Mouse (Mus musculus): Measurements from ENCODE around the gene Cfdp1. TPM values are rescaled to one million over a fixed set of nuclear protein-coding genes. Genes with fewer than 3 reads are reported as not detected.

Gene Cfdp1
- polyA plus RNA-seq, 1 experiment from 2014 or later = 98.6 TPM

DNA sequence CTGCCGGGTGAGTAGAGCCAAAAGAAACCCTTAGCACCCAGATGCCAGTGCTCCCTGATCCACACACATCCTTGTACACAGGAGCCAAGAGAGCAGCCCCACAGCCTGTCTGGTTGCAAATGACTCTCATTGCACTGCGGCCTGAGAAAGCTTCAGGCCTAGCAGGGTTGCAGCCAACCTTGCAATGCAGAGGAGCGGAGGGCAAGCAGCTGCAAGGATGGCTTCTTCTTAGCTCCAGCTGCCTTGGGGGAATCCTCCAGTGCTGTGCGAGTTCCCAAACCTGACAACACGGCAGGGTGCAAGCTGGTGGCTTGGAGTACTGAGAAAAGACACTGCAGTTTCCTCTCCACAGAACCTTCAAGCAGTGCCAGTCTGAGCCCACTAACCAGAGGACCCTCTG, 125.6 kb downstream of the Cfdp1 start:
- WGBS = 71% methylated on average over 5 of the region's 5 CpGs
- DNase-seq (ENCODE audit: low spot score) (no peak), ATAC-seq (ENCODE audit: low FRiP score, low TSS enrichment) (no peak)
- Histone ChIP-seq H3K4me1 (replicated peaks; ENCODE audit: control insufficient read depth, insufficient read depth) (peaks cover 36% of the 10 kb centered on the region), H3K4me3 (ENCODE audit: low read depth, low read length) (no peak overlapping the region), H3K4me2 (replicated peaks; ENCODE audit: low read depth) (no peak overlapping the region), H3K27ac (replicated peaks) (0 out of 2 replicates have a peak overlapping the region, but pooled peaks have one; percentile 2), H3K36me3 (ENCODE audit: control insufficient read depth, insufficient read depth, low read length) (no peaks in the 10 kb centered on the region), H3K9me3 (ENCODE audit: control insufficient read depth, low read length) (no peaks in the 10 kb centered on the region), H3K27me3 (ENCODE audit: control insufficient read depth, insufficient read depth, low read length) (no peaks in the 10 kb centered on the region), H3K9ac (ENCODE audit: low read length) (no peak overlapping the region)
- TF ChIP-seq CTCF (IDR thresholded peaks at IDR 0.05; ENCODE audit: low read depth) = no peak
- no peak for TF ChIP-seq EP300 (optimal IDR thresholded peaks at IDR 0.05)

DNA sequence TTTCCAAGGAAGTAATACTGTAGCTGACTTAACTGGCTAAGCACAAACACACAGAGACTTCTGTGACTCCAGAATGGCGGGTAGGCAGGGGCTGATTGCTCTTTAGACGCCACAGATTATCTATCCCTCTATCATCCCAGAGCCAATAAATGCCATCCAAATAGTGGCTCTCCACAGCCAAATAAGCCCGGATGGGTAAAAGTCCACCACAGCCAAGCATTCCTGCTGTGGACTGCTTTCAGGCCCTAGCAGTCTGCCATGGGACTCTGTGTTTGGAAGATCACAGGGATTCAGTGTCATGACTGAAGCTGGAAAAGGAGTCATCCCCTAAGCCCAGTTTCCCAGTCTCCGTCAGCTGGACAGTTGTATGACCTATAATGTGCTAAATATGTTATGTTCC, 126.5 kb downstream of the Cfdp1 start:
- Histone ChIP-seq H3K9me3 (ENCODE audit: control insufficient read depth, low read length) (no peaks in the 10 kb centered on the region), H3K4me3 (ENCODE audit: low read depth, low read length) (no peak overlapping the region), H3K4me1 (replicated peaks; ENCODE audit: control insufficient read depth, insufficient read depth) (peaks cover 30% of the 10 kb centered on the region), H3K36me3 (ENCODE audit: control insufficient read depth, insufficient read depth, low read length) (no peaks in the 10 kb centered on the region), H3K4me2 (replicated peaks; ENCODE audit: low read depth) (no peak overlapping the region), H3K27ac (replicated peaks) (peak overlapping the region; percentile 89; the same call in 1 of the 2 replicates), H3K9ac (ENCODE audit: low read length) (no peak overlapping the region), H3K27me3 (ENCODE audit: control insufficient read depth, insufficient read depth, low read length) (no peaks in the 10 kb centered on the region)
- whole genome bisulfite sequencing = 63% methylated on average over 4 of the region's 4 CpGs
- TF ChIP-seq EP300 (optimal IDR thresholded peaks at IDR 0.05) = no peak
- TF ChIP-seq CTCF (IDR thresholded peaks at IDR 0.05; ENCODE audit: low read depth) = no peak
- DNase-seq (ENCODE audit: low spot score) (no peak), ATAC-seq (ENCODE audit: low FRiP score, low TSS enrichment) (no peak)

DNA sequence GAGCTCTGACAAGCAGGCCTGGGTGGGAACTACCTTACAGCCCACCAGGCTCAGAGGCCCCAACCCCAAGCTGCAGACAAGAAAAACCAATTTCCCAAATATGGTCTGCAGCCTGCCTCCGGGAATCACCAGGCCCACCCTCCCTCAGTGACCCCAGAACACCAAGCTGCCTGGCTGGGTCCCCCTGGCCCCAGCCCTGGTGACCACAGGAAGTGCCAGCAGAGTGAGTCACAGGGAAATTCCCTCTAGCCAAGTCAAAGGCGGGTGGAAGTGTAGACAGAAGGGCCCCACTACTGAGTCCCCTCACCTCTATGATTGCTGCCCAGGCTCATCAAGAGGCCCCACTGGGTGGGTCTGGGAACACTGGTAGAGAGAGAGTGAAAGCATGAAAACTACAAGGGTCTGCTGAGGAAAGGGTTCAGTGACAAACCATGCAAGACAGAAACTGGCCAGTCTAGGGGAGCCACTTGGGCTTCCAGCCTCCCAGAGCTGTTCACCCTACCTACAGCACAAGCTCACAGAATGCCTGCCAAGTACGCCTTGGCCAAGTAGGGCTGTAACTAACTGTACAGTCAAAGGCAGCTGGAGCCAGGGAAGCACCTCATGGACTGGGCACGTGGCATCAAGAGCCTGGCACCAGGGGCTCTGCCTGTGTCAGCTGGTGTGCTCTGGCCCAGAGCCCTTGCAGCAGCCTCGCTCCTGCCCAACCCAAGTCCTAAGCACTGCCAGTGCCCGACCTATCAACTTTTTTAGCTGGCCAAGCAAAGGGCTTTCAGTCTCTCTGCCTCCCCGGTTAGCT, 127.8 kb downstream of the Cfdp1 start:
- H3K4me2 ChIP-seq (replicated peaks; ENCODE audit: low read depth) = peak overlapping the region; percentile 3; the same call in 1 of the 2 replicates
- H3K27ac ChIP-seq (replicated peaks) = peak overlapping the region; percentile 89
- peak; percentile 85 for ATAC-seq (ENCODE audit: low FRiP score, low TSS enrichment)
- WGBS = 39% methylated on average over 7 of the region's 7 CpGs
- H3K27me3 ChIP-seq (ENCODE audit: control insufficient read depth, insufficient read depth, low read length) = no peaks in the 10 kb centered on the region
- H3K9ac ChIP-seq (ENCODE audit: low read length) = peak overlapping the region; percentile 35; the same call in 1 of the 2 replicates
- H3K36me3 ChIP-seq (ENCODE audit: control insufficient read depth, insufficient read depth, low read length) = no peaks in the 10 kb centered on the region
- peaks cover 30% of the 10 kb centered on the region for H3K4me1 ChIP-seq (replicated peaks; ENCODE audit: control insufficient read depth, insufficient read depth)
- H3K9me3 ChIP-seq (ENCODE audit: control insufficient read depth, low read length) = no peaks in the 10 kb centered on the region
- no peak for TF ChIP-seq EP300 (optimal IDR thresholded peaks at IDR 0.05)
- TF ChIP-seq CTCF (IDR thresholded peaks at IDR 0.05; ENCODE audit: low read depth) = no peak
- H3K4me3 ChIP-seq (ENCODE audit: low read depth, low read length) = no peak overlapping the region
- DNase-seq (ENCODE audit: low spot score) = peak; percentile 79

DNA sequence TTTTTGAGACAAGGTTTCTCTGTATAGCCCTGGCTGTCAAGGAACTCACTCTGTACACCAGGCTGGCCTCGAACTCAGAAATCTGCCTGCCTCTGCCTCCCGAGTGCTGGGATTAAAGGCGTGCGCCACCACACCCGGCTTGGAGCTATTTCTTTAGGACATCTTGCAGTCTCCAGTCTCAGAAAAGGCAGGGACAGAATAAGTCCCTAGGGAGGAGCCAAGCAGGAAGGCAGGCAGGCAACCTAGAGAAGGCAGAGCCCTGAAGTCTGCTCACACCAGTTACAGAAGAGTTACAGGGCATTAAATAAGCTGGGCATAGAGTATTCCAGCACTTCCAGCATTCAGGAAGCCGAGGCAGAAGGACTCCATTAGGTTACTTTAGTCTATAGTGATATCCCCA, 128.8 kb downstream of the Cfdp1 start:
- Histone ChIP-seq H3K4me3 (ENCODE audit: low read depth, low read length) (no peak overlapping the region), H3K27me3 (ENCODE audit: control insufficient read depth, insufficient read depth, low read length) (no peaks in the 10 kb centered on the region), H3K36me3 (ENCODE audit: control insufficient read depth, insufficient read depth, low read length) (peaks cover 4% of the 10 kb centered on the region; the same call in 1 of the 2 replicates), H3K4me2 (replicated peaks; ENCODE audit: low read depth) (no peak overlapping the region), H3K9me3 (ENCODE audit: control insufficient read depth, low read length) (no peaks in the 10 kb centered on the region), H3K27ac (replicated peaks) (no peak overlapping the region), H3K4me1 (replicated peaks; ENCODE audit: control insufficient read depth, insufficient read depth) (peaks cover 24% of the 10 kb centered on the region), H3K9ac (ENCODE audit: low read length) (no peak overlapping the region)
- TF ChIP-seq EP300 (optimal IDR thresholded peaks at IDR 0.05) = no peak
- no peak for TF ChIP-seq CTCF (IDR thresholded peaks at IDR 0.05; ENCODE audit: low read depth)
- WGBS = 84% methylated on average over 6 of the region's 6 CpGs
- ATAC-seq (ENCODE audit: low FRiP score, low TSS enrichment) = no peak
- DNase-seq (ENCODE audit: low spot score) = no peak

GRCm38 (mm10) chr8:111720115-111720544, 134.0 kb downstream of the Cfdp1 start:
- peaks cover 7% of the 10 kb centered on the region for H3K36me3 ChIP-seq (ENCODE audit: control insufficient read depth, insufficient read depth, low read length)
- DNase-seq (ENCODE audit: low spot score) = peak; percentile 40
- H3K4me2 ChIP-seq (replicated peaks; ENCODE audit: low read depth) = no peak overlapping the region
- no peaks in the 10 kb centered on the region for H3K27me3 ChIP-seq (ENCODE audit: control insufficient read depth, insufficient read depth, low read length)
- peak; percentile 40 for ATAC-seq (ENCODE audit: low FRiP score, low TSS enrichment)
- no peak overlapping the region for H3K4me3 ChIP-seq (ENCODE audit: low read depth, low read length)
- no peak overlapping the region for H3K9ac ChIP-seq (ENCODE audit: low read length)
- no peak for TF ChIP-seq CTCF (IDR thresholded peaks at IDR 0.05; ENCODE audit: low read depth)
- TF ChIP-seq EP300 (optimal IDR thresholded peaks at IDR 0.05) = no peak
- peaks cover 9% of the 10 kb centered on the region for H3K4me1 ChIP-seq (replicated peaks; ENCODE audit: control insufficient read depth, insufficient read depth)
- no peaks in the 10 kb centered on the region for H3K9me3 ChIP-seq (ENCODE audit: control insufficient read depth, low read length)
- 49% methylated on average over 4 of the region's 4 CpGs for WGBS
- H3K27ac ChIP-seq (replicated peaks) = peak overlapping the region; percentile 40

DNA sequence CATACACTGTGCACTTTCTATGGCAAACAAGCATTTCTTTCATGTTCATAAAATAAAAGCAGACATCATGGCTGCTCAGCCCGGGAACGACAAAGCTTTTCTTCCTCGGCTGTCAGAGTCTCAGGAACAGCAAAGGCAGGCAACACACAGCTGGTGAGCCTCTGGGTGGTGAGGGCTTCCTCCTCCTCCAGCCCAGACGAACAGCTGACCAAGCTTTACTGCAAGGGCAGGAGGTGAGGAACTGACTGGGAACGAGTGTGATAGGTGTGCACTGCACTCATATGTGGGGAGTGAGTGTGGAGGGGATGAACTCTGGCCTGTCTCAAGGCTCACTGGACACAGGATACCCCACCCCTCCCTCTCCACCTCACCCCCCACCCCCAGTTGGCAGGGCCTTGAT, 135.2 kb downstream of the Cfdp1 start:
- Histone ChIP-seq H3K27me3 (ENCODE audit: control insufficient read depth, insufficient read depth, low read length) (no peaks in the 10 kb centered on the region), H3K4me3 (ENCODE audit: low read depth, low read length) (no peak overlapping the region), H3K4me1 (replicated peaks; ENCODE audit: control insufficient read depth, insufficient read depth) (peaks cover 9% of the 10 kb centered on the region), H3K36me3 (ENCODE audit: control insufficient read depth, insufficient read depth, low read length) (peaks cover 9% of the 10 kb centered on the region), H3K4me2 (replicated peaks; ENCODE audit: low read depth) (no peak overlapping the region), H3K27ac (replicated peaks) (peak overlapping the region; percentile 58; the same call in 1 of the 2 replicates), H3K9ac (ENCODE audit: low read length) (no peak overlapping the region), H3K9me3 (ENCODE audit: control insufficient read depth, low read length) (no peaks in the 10 kb centered on the region)
- ATAC-seq (ENCODE audit: low FRiP score, low TSS enrichment) (no peak), DNase-seq (ENCODE audit: low spot score) (peak; percentile 15)
- 44% methylated on average over 5 of the region's 5 CpGs for WGBS
- TF ChIP-seq EP300 (optimal IDR thresholded peaks at IDR 0.05) = no peak

Other genes starting within 250 kb of the Cfdp1 start
- gene Ldhd, start 223.9 kb downstream of the Cfdp1 start, polyA plus RNA-seq (2015; fragmentation: Nextera tagmentation; extraction: Ambion mirVana) = 5.3 and 5.6 TPM in 2 replicates
- gene Zfp1, start 210.9 kb downstream of the Cfdp1 start, polyA plus RNA-seq (2015; fragmentation: Nextera tagmentation; extraction: Ambion mirVana) = 10.5 and 10.9 TPM in 2 replicates
- gene Ctrb1, start 163.3 kb downstream of the Cfdp1 start, polyA plus RNA-seq (2015; fragmentation: Nextera tagmentation; extraction: Ambion mirVana) = 20.2 and 24.1 TPM in 2 replicates
- 22.6 and 27.4 TPM in 2 replicates for gene Bcar1, start 110.5 kb downstream of the Cfdp1 start, polyA plus RNA-seq (2015; fragmentation: Nextera tagmentation; extraction: Ambion mirVana)
- 9.9 and 10.1 TPM in 2 replicates for gene Tmem170, start 22.5 kb upstream of the Cfdp1 start, polyA plus RNA-seq (2015; fragmentation: Nextera tagmentation; extraction: Ambion mirVana)
- gene Chst5, start 56.2 kb upstream of the Cfdp1 start, polyA plus RNA-seq (2015; fragmentation: Nextera tagmentation; extraction: Ambion mirVana) = 0.36 and 0.39 TPM in 2 replicates
- gene Tmem231, start 79.6 kb upstream of the Cfdp1 start, polyA plus RNA-seq (2015; fragmentation: Nextera tagmentation; extraction: Ambion mirVana) = 3.3 and 4.1 TPM in 2 replicates
- 290 and 292 TPM in 2 replicates for gene Gabarapl2, start 86.4 kb upstream of the Cfdp1 start, polyA plus RNA-seq (2015; fragmentation: Nextera tagmentation; extraction: Ambion mirVana)
- 2.5 TPM in 2 replicates for gene Adat1, start 138.0 kb upstream of the Cfdp1 start, polyA plus RNA-seq (2015; fragmentation: Nextera tagmentation; extraction: Ambion mirVana)
- 96.0 and 96.5 TPM in 2 replicates for gene Kars, start 157.0 kb upstream of the Cfdp1 start, polyA plus RNA-seq (2015; fragmentation: Nextera tagmentation; extraction: Ambion mirVana)
- 10.2 and 11.2 TPM in 2 replicates for gene Terf2ip, start 157.1 kb upstream of the Cfdp1 start, polyA plus RNA-seq (2015; fragmentation: Nextera tagmentation; extraction: Ambion mirVana)
- 0.23 and 0.28 TPM in 2 replicates for gene Gm6793, start 160.7 kb upstream of the Cfdp1 start, polyA plus RNA-seq (2015; fragmentation: Nextera tagmentation; extraction: Ambion mirVana)